Mouse (Mus musculus): ENCODE measurements at regions not wholly inside any gene's neighbourhood (a gene's known extent, or its start where the extent isn't known, plus 50 kb on each side); places are given as distances from the start of the nearest gene placed in this dataset.
"Not testable (repeated sequence)": the region's sequence is repeated elsewhere in the genome, so short reads cannot be mapped to it uniquely, and the experiment has no call there.

GRCm38 (mm10) chr14:71115095-71115797, 515.6 kb upstream of the Fam160b2 start:
- no peak for DNase-seq (ENCODE audit: low spot score in 2 of 2)

GRCm38 (mm10) chr14:71113198-71113597, 513.6 kb upstream of the Fam160b2 start:
- no peak for DNase-seq (ENCODE audit: low spot score in 2 of 2)

DNA sequence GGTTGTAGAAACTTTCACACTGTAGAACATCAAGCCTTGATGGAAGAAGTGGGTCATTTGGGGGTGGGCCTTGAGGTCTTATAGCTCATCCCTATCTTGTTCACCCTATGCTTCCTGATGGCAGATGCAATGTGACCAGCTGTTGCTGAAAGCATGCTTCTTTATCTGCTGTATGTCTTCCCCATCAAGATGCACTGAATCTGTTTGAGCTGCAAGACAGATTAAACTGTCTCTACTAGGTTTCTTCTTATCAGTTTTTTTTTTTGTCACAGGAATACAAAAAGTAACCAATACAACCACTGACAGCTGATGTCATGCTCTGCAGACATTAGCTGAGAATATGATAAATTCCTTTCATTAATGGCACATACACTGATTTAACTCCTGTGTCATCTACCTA, 505.0 kb upstream of the Fam160b2 start:
- DNase-seq (ENCODE audit: low spot score in 2 of 2) = no peak

- no peak for DNase-seq (ENCODE audit: low spot score in 2 of 2)
Measured at GRCm38 (mm10) chr14:71103955-71104354, 504.3 kb upstream of the Fam160b2 start.

- DNase-seq (ENCODE audit: low spot score in 2 of 2) = no peak
Measured at GRCm38 (mm10) chr14:71095661-71096422, 496.2 kb upstream of the Fam160b2 start.

- no peak for DNase-seq (ENCODE audit: low spot score in 2 of 2)
Measured at GRCm38 (mm10) chr14:71092626-71093326, 493.1 kb upstream of the Fam160b2 start.

- DNase-seq (ENCODE audit: low spot score in 2 of 2) = no peak
Measured at GRCm38 (mm10) chr14:71085721-71086120, 486.1 kb upstream of the Fam160b2 start.

DNA sequence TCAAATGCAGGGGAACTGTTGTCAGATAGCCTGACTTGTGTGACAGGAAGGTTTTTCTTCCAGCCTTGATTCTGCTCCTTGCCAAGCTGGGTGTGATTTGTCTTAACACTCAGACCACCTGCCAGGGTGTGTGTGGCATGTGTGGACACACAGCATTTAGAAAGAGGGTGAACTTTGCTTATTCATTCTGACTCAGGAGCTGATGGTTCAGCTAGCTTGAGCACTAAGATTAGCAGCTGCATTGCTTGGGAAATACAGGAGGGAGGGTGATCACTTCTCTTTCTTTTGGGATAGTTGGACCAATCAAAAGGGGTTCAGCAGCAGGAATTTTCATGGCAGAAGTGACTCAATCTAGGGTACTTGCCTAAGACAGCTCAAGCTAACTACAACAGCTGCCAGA, 482.7 kb upstream of the Fam160b2 start:
- no peak for DNase-seq (ENCODE audit: low spot score in 2 of 2)

GRCm38 (mm10) chr14:71075671-71076070, 476.0 kb upstream of the Fam160b2 start:
- DNase-seq (ENCODE audit: low spot score in 2 of 2) = no peak

- DNase-seq (ENCODE audit: low spot score in 2 of 2) = no peak
Measured at GRCm38 (mm10) chr14:71074019-71074418, 474.4 kb upstream of the Fam160b2 start.

DNA sequence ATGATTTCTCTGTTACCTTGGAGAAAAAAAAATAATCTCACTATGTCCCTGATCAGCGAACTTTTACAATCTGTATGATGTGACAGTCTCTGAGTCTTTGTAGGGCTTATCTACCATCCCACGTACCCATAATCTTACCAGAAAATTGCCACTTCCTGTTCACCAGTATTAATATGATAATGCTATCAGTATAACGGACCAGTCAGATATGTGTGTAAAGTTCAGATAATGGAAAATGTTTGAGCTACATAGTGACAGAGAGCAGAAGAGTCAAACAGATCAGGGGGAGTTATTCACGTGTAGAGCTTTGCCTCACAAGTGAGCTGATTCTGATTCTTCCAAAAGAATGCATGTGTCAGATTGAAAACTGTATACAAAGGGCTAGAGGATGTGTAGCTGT, 466.0 kb upstream of the Fam160b2 start:
- no peak for DNase-seq (ENCODE audit: low spot score in 2 of 2)

- DNase-seq (ENCODE audit: low spot score in 2 of 2) = no peak
Measured at GRCm38 (mm10) chr14:71056601-71057000, 457.0 kb upstream of the Fam160b2 start.

- DNase-seq (ENCODE audit: low spot score in 2 of 2) = no peak
Measured at GRCm38 (mm10) chr14:71055480-71055879, 455.8 kb upstream of the Fam160b2 start.

GRCm38 (mm10) chr14:71053788-71054641, 454.4 kb upstream of the Fam160b2 start:
- no peak for DNase-seq (ENCODE audit: low spot score in 2 of 2)

DNA sequence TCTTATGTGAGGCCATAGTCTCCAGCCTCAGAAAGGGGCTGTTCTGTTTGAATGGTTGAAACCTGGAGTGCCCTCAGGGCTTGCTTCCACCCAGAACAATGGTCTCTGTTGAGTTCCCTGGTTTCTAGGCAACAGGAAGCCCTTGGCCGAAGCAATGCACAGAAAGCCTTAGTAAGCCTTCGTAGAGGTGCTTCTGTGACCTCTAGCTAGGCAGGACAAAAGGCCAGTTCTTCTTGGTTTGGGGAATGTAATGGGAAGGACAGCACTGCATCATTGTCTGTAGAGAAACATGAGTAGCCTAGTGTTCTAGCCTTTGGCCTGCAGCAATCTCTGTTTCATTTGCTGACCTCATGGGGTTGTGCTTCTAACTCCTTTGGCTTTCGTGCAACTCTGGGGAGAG, 447.5 kb upstream of the Fam160b2 start:
- no peak for DNase-seq (ENCODE audit: low spot score in 2 of 2)

- not testable (repeated sequence) for DNase-seq (ENCODE audit: low spot score in 2 of 2)
Measured at GRCm38 (mm10) chr14:71043879-71044770, 444.5 kb upstream of the Fam160b2 start.

- no peak for DNase-seq (ENCODE audit: low spot score in 2 of 2)
Measured at GRCm38 (mm10) chr14:71036620-71037019, 437.0 kb upstream of the Fam160b2 start.

DNA sequence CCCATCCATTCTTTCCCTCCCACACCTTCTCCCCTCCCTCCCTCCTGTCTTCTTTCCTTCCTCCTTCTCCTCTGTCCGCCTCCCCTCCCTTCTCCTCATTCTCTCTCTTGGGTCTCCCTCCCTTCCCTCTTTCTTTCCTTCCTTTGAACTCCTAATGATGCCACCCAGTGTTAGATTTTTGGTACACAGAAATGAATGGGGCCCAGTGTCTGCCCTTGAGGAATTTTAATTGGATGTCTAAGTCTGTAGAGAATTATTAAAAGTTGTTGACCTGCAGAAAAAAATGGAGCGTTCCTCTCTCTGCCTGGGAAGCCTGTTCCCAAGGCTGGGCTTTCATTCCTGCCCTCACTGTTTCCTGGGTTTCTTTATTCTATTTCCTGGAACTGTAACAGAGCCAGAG, 434.0 kb upstream of the Fam160b2 start:
- no peak for DNase-seq (ENCODE audit: low spot score in 2 of 2)

- no peak for DNase-seq (ENCODE audit: low spot score in 2 of 2)
Measured at GRCm38 (mm10) chr14:71030164-71030880, 430.7 kb upstream of the Fam160b2 start.

Data from adrenal gland, postnatal 4 days (tissue).